Mouse (Mus musculus): ENCODE data around the gene Sec24d.

Gene Sec24d

DNA sequence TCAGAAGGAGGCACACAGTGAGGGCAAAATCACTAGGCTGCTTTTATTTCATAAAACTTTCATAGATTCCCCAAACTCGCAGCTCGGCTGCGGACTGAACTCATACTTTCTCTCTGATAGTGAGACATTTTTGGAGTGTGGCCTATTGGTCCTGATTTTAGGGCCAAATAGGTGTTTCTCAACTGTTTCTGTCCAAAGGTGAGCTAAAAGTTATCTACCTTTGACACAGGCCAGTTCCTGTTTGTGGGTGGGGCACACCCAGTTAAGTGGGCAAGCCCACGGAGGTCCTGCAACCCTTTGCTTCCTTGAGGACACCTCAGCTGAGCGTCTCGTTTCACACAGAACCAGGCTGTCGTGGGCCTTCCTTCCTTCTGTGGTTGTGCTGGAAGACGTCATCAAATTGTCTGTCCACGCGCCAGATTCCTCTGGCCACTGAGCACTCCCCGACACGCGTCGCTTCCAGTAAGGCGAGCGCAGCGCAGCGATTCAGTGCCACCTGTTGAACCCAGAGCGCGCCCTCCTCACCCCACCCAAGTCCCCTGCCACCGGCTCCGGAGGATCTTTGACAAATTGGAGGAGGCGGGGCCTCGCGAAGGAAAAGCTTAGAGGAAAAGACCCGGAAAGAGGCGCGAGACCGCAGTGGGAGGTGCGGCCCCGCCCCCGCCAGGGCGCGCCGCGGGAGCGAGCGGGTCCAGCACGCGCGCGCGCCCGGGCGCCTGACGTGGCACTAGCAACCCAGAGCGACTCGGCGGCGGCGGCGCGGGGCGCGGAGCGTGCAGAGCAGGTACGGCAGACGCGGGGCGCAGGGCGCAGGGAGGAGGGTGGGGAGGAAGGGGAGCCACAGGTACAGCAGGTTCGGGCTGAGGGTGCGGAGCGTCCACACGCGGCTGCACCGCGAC is at the start of gene Sec24d:
Gene Sec24d (plus strand): TSS at position 703 of the 899 bp plus-strand sequence.
- peak; percentile 69 for DNase-seq (ENCODE audit: low spot score)

DNA sequence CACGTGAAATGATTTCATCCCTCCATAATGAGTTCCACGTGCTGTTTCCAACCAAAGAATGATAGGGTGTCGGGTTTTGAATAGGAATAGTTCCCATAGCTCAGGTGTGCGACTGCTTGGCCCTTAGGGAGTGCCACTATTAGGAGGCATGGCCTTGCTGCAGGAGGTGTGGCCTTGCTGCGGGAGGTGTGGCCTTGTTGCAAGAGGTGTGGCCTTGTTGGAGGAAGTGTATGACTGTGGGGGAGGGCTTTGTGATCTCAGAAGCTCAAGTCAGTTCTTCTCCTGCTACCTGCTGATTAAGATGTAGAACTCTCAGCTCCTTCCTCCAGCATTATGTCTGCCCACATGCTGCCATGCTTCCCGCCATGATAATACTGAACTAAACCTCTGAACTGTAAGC is 48.6 kb upstream of the Sec24d start:
- DNase-seq (ENCODE audit: low spot score) = no peak

DNA sequence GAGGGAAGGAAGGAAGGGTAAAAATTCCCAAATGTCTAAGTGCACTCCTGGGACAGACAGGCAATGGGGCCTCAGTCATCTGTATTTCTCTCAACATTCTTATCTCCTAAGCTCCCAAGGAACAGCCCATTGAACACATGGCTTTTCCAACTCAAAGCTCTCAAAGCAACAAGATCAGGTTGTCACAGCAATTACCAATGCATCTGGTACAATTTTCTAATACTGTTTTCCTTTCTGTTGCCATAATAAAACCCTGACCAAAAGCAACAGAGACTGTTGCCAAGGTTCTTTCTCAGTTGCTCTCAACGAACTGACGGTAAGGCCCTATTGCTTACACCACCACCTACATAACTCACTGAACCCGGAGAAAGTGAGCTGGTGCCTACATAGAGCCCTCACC is 40.0 kb upstream of the Sec24d start:
- no peak for DNase-seq (ENCODE audit: low spot score)

DNA sequence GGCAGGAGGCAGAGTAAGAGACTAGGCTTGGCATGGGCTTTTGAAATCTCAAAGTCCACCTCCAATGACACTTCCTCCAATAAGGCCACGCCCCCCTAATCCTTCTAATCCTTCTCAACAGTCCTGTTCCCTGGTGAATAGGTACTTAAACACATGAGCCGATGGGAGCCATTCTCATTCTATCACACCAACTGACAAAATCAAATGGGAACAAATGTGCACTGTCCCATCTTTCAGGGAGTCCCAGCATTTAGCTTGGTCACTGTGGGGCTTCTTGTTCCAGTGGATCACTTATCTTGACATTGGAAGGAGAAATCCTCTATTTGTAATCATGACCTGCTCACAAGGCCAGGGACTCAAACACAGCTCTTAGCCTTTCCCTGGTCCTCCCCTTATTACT is 35.6 kb upstream of the Sec24d start:
- DNase-seq (ENCODE audit: low spot score) = no peak

DNA sequence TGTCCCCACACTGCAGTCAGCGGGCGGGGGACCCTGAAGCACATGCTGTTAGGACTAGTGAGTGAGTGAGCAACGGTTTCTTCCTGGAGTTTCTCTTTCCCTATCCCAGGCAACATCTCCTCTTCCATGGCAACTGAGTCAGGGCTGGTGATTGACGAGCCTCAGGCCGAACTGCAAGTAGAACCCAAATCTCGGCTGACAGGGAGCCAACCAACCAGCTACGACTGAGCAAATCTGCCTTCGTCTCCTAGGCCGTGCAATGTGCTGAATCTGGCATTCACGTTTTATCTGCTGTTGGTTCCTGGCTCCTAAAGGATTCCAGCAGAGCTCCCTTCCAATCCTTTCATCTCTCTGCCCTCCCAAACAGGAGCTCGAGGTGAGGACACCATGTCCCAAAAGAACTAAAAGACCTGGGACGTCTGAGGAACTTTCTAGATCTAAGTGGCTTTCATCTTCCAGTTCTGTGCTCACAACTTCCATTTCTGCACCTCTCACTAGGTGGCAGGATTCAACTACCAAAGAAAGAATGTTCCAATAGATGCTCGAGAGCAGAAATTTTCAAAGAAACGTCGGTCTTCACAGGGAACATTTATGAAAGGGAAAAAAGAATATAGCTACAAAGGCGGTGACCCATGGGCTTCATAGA is 32.9 kb upstream of the Sec24d start:
- no peak for DNase-seq (ENCODE audit: low spot score)

DNA sequence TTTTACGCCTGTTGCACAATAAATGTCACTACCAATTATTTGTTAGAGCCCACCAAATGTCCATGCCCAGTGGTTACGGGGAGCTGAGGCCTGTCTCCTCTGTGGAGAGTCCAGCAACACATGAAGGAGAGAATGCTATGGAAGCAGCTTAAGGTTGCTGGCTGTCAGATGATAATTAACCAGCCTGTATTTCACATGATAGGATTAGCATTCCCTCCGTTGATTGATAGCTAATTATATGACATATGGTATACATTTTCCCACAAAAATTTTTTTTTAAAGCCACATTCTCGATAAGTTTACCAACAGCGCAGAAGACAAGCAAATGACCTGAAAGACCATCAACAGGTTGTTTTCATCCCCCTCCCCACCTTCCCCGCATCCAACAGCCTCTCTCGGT is 31.8 kb upstream of the Sec24d start:
- no peak for DNase-seq (ENCODE audit: low spot score)

DNA sequence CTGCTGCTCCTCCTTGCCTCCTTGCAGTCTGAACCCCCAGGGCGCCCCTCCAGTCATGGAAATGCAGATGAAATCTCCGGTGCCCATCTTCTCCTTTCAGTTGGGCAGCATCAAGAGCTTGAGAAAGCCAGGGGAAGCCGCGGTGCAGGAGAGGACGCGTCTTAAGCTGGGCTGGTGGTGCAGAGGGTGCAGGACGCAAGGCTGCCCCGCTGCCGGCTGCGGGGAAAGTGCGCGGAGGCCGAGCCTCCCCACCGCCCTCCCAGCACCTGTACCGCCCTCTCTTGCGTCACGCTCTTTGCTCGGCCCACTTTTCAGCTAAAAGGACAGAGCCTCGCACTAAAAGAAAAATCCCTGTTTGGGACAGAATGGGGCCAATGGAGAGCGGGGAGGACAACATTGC is 31.3 kb upstream of the Sec24d start, which contains the start of gene Synpo2:
Gene Synpo2 (minus strand): TSS at position 229 of the 400 bp plus-strand sequence.
- DNase-seq (ENCODE audit: low spot score) = no peak

DNA sequence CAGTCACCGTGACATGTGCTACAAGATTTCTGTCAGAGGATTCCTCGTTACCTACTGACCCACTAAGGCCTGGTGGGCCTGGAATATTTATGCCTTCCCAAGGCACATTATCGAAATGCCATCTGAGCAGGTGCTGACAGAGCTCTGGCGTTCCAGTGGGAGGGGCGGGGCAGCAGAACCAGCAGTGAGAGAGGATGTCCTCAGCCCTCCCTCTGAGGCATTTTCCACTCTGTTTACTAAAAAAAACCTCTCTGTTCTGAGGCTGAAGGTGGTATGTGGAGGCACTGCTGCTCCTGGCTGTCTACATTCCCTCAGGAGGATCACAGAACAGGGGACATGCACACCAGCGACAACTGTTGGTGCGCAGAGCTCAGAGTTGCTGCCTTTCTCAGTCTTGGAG is 30.2 kb upstream of the Sec24d start:
- DNase-seq (ENCODE audit: low spot score) = no peak

DNA sequence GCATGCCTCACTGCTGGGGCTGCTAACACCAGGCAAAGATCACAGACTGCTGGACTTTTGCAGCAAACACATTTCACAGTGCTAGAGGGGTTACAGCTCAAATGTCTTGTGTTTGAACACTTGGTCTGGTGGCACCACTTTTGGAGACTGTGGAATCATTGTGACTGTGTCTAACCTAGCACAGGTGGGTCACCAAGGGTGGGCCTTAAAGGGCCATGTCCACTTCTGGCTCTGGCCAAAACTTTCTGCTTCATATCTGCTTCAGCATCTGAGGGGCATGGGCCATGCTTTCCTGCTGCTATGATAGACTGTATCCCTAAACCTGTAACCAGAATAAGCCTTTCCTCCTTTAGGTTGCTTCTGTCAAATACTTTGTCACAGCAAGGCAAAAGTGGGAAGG is 29.8 kb upstream of the Sec24d start:
- DNase-seq (ENCODE audit: low spot score) = no peak

DNA sequence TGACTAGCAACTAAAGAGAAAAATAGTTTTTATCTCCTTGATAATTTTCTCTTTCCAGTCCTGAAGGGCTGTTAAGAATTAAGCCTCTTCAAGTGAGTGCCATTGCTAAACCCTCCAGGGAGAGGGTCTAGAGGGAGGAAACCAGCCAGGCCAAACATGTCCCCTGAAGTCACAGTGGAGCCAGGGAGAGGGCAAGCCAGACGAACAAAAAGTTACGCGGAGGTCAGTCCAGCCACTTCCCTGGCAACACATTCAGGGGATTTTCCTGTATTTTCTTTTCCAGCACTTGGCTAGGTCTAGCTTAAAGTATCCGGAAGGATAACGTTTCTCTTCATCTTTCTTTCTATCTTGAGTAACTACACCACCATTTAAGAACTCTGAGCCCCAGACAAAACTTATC is 22.9 kb upstream of the Sec24d start:
- no peak for DNase-seq (ENCODE audit: low spot score)

DNA sequence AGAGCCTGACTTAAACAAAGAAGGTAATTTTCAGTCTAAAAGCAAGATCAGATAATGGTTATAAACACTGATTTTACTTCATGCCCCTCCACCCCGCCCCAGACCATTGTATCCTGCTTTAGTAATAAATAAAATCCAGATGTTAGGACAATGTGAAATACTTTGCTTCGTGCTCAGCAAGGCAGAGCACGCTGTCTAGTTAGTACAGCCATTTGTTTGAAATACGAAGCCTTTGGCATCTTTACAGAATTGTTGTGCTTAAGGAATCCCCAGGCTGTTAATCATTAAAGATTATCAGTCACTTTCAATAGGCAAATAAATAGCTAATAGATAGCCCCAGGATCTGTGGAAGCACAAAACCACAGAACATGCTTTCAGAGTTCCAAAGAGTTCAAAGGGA is 21.6 kb upstream of the Sec24d start:
- DNase-seq (ENCODE audit: low spot score) = no peak

DNA sequence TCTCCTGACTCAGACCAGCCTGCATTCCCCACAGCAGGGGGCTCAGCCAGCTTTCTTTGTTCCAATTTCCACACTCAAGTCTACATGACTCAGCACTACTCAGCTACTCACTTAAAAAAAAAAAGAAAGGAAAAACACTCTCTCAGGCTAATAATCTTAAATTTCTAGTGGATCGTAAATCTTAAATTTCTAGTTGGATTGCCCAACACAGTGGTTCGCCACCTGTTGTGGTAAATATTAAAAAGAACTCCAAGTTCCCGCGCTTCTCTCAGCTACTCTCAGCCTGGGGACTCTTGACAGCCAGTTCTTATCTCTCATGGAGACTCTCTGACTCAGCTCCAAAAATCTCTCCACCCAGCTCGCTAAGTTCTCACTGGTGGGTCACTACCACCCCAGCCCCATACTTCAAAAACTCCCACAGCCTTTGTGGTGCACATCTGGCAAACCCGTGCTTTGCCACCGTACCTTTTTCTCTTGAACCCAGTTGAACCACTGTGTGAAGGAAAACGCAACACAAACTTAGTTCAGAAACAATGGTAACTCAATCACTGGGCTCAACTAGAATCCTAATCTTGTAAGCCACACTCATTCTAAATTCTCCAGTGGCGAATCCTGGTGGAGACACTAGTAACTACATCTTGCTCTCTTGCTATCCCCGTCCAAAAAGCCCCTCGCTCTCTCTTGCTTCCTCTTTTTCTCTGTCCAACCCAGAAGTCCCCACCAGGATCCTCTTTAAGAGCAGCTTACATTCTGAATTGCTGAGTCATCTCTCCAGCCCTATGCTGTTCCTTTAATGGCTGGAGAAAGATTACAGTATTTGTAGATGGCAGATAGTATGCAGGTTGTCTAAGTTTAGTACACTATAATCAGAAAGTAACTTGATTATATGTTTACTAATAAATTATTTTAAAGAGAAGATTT is 10.8 kb upstream of the Sec24d start:
- no peak for DNase-seq (ENCODE audit: low spot score)

DNA sequence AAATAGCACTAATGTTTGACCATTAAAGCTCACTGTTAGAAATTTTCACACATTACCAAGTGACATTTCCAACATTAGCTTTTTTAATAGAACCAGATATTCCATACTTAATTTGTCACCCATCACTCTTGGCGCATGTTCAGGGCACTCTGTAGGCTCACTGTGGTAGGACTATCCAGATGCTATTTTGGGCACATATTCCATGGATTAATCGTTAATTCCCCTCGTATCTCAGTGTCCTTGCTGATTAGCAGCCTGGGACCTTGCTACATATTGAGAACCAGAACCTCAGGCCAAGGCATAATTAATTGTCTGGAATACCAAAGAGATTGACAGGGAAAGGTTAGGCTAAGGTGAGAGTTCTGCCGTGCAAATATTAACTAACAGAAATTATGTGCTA is 8.5 kb upstream of the Sec24d start:
- no peak for DNase-seq (ENCODE audit: low spot score)

DNA sequence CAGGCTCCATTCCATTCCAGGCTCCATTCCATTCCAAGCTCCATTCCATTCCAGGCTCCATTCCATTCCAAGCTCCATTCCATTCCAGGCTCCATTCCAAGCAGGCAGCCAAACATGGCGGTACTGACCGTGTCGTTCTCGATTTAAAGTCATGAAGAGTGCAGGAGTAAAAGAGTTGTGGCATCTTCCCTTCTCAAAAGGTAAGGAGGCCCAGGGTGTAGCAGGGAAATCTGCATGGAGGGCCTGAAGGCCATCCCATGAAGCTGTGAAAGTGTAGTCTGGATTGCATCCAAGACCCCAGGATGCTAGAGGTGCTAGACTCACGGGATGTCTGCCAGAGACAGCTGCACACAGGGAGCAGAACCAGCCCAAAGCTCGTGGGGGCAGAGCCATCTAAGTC is 2.5 kb upstream of the Sec24d start:
- no peak for DNase-seq (ENCODE audit: low spot score)

DNA sequence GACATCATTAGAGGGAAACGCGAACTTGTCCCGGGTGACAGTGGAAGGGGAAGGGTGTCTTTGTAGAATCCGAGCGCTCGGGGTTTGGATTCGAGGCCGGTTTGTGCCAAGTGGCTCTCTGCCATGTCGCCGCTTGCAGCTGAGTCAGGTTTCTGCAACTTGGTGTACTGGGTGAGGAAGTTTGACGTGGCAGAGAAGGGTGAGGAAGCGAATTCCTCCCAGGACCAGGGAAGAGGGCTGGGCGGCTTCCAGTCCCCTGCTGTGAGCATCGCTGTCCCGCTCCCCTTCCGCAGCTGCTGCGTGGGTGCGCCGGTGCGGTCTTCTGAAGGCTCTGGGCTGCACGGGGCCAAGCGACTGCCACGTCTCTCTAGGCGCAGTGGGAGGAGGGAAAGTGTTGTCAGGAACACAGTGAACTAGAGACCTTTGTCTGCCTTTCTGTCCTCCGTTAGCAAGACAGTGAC is 516 bp downstream of the Sec24d start:
- DNase-seq (ENCODE audit: low spot score) = no peak

DNA sequence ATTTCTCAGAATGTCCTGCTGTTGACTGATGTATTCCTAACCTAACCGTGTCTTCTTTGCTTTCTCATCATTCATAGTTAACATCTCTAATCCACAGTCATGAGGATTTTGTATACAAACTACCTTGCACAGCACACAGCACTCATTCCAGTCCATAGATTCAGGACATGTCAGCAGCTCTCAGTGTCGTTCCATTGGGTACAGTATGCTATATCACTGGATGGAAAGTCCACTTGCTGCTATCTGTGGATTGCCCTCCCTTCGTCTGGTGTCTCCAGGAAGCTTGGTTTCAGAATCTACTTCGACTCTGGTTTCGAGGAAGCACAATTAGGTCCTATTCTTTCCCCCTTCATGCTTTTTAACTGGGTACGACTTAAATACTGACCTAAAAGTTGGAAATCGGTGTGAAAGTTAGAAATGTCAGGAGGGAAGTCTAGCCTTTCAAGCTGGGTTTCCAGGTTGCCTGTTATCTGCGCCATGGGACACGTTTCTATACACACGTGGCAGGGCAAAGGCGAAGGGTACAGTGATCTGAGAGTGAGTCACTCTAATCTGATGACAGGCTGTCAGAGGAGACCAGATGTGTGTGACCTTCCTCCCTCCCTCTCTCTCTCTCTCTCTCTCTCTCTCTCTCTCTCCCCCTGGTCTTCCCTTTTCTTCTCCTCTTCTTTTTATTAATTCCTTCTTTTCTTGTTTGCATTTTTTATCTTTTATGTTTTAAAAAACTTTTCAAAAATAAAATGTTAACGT is 15.8 kb downstream of the Sec24d start:
- no peak for DNase-seq (ENCODE audit: low spot score)

DNA sequence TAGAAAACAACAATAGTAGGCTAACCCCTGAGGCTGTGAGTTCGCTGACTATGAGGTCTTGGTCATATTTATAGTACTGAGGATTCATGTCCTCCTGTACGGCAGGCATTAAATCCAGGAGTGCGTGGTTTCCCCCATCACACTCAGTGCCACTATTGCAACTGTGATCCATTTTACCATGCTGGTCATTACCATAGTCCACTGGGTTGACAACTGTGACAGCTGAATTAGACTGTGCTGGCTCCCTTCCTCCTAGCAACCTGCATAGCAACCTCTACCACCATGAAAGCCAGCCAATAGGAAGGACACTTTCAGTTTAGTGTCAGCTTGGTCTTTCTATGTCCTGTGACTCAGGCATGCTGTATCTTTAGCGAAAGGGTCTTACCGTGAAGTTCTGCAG is 17.0 kb downstream of the Sec24d start:
- no peak for DNase-seq (ENCODE audit: low spot score)

DNA sequence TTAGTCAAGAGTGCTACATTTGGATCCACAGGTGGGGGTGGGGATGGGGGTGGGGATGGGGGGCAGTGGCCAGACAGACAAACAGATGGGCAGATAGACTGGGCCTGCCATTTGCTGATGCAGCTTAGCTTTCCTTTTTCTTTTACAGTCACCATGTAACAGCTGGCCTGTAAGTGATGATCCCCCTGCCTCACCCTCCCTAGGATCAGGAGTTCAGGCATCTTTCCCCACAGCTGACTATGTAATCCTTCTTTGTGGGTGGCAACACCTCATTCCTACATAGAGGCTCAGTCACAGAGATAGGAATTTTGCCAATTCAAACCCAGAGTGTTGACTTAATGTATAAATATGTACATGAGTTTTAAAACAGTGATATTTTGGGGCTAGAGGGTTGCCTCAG is 18.4 kb downstream of the Sec24d start:
- no peak for DNase-seq (ENCODE audit: low spot score)

DNA sequence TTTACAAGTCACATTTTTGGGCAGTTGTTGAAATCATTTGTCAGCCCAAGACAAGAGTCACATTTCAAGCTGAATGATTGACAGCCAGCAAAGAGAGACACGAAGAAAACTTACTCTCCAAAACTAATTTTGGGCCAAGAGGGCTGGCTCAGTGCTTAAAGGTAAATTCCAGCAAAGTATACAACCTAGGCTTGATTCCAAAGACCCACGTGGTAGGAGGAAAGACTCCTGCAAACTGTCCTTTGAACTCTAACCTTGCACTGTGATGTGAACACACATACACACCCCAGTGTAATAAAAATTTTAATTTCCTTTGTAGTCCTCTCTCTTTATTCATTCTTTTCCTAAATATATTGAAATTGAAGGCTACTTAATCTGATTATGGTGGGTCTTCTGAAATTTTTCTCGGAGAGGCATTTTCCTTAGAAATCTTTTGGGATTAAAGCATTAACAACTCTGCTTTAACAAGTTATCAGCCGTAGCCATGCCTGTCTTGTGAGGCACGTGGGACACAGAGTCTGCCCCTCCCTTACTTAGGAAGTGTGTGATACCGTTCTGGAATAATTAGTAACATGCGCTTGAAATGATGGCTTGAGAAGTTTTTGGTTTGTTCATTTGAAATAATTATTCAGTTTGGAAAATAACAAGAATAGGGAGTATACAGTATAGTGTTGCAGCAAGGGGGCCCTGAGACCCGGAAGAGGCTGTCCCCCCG is 21.8 kb downstream of the Sec24d start:
- no peak for DNase-seq (ENCODE audit: low spot score)

DNA sequence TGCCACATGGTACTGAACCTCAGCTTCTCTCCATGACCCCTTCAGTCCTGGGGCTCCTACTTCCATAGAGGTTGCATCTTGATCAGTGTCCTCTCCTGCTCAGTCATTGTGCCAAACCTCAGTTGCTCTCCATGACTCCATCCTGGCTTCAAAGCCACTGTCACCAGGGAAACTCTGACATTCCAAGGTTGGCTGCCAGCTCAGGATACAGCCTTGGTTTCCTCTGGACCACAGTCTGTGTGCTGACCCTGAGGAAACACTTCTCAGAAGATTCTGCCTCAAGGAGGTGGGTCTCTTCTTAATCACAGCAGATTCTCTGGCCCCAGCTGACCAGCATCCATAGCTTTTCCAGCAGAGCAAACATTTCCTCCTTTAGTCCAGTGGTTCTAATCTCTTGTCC is 24.4 kb downstream of the Sec24d start:
- no peak for DNase-seq (ENCODE audit: low spot score)

DNA sequence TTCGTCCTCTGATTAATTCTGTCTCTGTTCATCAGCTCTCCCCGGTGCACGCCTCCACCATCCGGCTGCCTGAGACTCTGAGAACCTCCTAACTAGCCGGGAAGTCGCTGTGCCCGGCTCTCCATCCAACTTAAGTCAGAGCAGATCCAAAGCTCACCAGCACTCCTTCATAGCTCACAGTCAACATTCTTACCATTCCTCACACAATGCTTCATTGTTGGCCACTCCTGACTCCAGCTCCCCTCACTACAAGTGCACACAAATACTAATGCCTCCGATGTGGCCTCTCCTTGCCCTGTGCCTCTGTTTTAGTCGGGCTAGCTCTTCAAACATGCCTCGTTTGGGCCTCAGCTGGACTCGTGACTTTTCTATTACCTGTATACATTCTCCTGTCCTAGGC is 29.4 kb downstream of the Sec24d start:
- no peak for DNase-seq (ENCODE audit: low spot score)

Data from spleen, adult 12 weeks (tissue).